ENCODE assay signal across 29 mouse cellular contexts in the genomic region with DNA sequence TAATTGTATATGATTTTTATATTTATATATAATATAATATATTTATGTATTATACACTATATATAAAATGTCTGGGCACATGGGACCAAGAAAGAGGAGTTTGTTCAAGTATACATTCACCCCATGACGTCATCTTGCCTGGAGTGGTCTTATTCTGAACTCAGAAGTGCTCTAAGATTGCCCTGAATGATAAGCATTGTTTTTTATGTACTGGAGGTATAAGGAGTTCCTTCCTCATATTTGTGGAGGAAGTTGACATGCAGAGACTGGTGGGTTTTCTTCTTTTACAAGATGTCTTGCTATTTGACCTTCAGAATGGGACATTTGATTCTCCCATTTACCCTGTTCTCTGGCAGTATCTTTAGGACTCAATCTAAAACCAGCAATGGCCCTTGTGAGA. TPM values are rescaled to one million over a fixed set of nuclear protein-coding genes. Genes with fewer than 3 reads are reported as not detected.
DNase-seq lines count a peak whose midpoint lies in the region; ATAC-seq and TF ChIP-seq lines count a peak whose summit lies in the region.
"Had no signal": no experiment of that assay in that cellular context is flagged by ENCODE, and none has a peak within 500 bp of the region (broad histone marks: within the 10 kb centered on the region; RNA-seq: fewer than 3 reads in every experiment).

No protein-coding gene starts in this region.

- no peak for TF ChIP-seq EP300 in MEL (IDR thresholded peaks at IDR 0.05; ENCODE audit: low read depth in 1 of 2, low read length in 2 of 2)

- H3K4me2 ChIP-seq in midbrain, embryonic 11.5 days = no peak overlapping the region
- no peak overlapping the region for H3K4me2 ChIP-seq in midbrain, embryonic 16.5 days (ENCODE audit: low read length)
- no peak overlapping the region for H3K4me2 ChIP-seq in forebrain, embryonic 16.5 days (ENCODE audit: low read length)

- no peak overlapping the region for H3K27ac ChIP-seq in midbrain, embryonic 11.5 days (ENCODE audit: low read depth, low read length)
- H3K27ac ChIP-seq in midbrain, embryonic 16.5 days (ENCODE audit: low read length) = no peak overlapping the region
- H3K27ac ChIP-seq in MEL (ENCODE audit: control insufficient read depth, low read depth, low read length) = no peak overlapping the region
- H3K27ac ChIP-seq in forebrain, embryonic 16.5 days (ENCODE audit: low read length) = no peak overlapping the region

- no peak overlapping the region for H3K9ac ChIP-seq in midbrain, embryonic 11.5 days (ENCODE audit: low read length)
- no peak overlapping the region for H3K9ac ChIP-seq in midbrain, embryonic 16.5 days (ENCODE audit: low read depth, low read length)
- H3K9ac ChIP-seq in MEL (ENCODE audit: control insufficient read depth, low read depth, low read length, poor library complexity, severe bottlenecking) = no peak overlapping the region
- no peak overlapping the region for H3K9ac ChIP-seq in forebrain, embryonic 16.5 days (replicated peaks; ENCODE audit: low read depth, low read length)

- TF ChIP-seq RAD21 in MEL (IDR thresholded peaks at IDR 0.05; ENCODE audit: low read depth, low read length) = no peak

- 82% methylated on average over 1 of the region's 1 CpGs for whole genome bisulfite sequencing in midbrain, embryonic 11.5 days
- WGBS in midbrain, embryonic 16.5 days = 88% methylated on average over 1 of the region's 1 CpGs
- 83% methylated on average over 1 of the region's 1 CpGs for WGBS in forebrain, embryonic 16.5 days

- no peaks in the 10 kb centered on the region for H3K79me2 ChIP-seq in MEL (ENCODE audit: control insufficient read depth, insufficient read depth, low read length, poor library complexity)

- H3K36me3 ChIP-seq in midbrain, embryonic 11.5 days (ENCODE audit: control insufficient read depth, insufficient read depth, low read length) = no peaks in the 10 kb centered on the region
- no peaks in the 10 kb centered on the region for H3K36me3 ChIP-seq in midbrain, embryonic 16.5 days (ENCODE audit: control insufficient read depth, insufficient read depth, low read length)
- no peaks in the 10 kb centered on the region; a peak in 1 of 4 replicates for H3K36me3 ChIP-seq in MEL (ENCODE audit: control insufficient read depth in 1 of 2, insufficient read depth in 2 of 2, low read length in 2 of 2)
- H3K36me3 ChIP-seq in forebrain, embryonic 16.5 days (ENCODE audit: control insufficient read depth, insufficient read depth) = no peaks in the 10 kb centered on the region
- H3K36me3 ChIP-seq: G1E had no signal

- no peak for ATAC-seq in midbrain, embryonic 11.5 days (ENCODE audit: low FRiP score)
- no peak for ATAC-seq in midbrain, embryonic 16.5 days
- ATAC-seq in common myeloid progenitor, adult 5-6 weeks (replicated peaks; ENCODE audit: low read depth, poor library complexity, severe bottlenecking) = 0 out of 2 replicates have a peak, but pooled peaks have one; percentile 38
- ATAC-seq in forebrain, embryonic 16.5 days = no peak
- ATAC-seq: activated CD4-positive, CD25-positive, alpha-beta regulatory T cell, adult 4 months; CD4-positive, CD25-positive, alpha-beta regulatory T cell, adult 4 months; Patski had no signal

- H3K9me3 ChIP-seq in midbrain, embryonic 11.5 days (ENCODE audit: control insufficient read depth, low read length) = no peaks in the 10 kb centered on the region
- no peaks in the 10 kb centered on the region for H3K9me3 ChIP-seq in midbrain, embryonic 16.5 days (replicated peaks; ENCODE audit: control insufficient read depth, low read length, poor library complexity, severe bottlenecking)
- no peaks in the 10 kb centered on the region for H3K9me3 ChIP-seq in MEL (replicated peaks; ENCODE audit: insufficient read depth, low read length)
- H3K9me3 ChIP-seq in forebrain, embryonic 16.5 days (ENCODE audit: control insufficient read depth, low read length) = no peaks in the 10 kb centered on the region
- H3K9me3 ChIP-seq: G1E had no signal

- no peaks in the 10 kb centered on the region for H3K4me1 ChIP-seq in midbrain, embryonic 11.5 days (ENCODE audit: control insufficient read depth, insufficient read depth, low read length)
- H3K4me1 ChIP-seq in midbrain, embryonic 16.5 days (ENCODE audit: control insufficient read depth, insufficient read depth, low read length) = no peaks in the 10 kb centered on the region
- H3K4me1 ChIP-seq in MEL (ENCODE audit: control insufficient read depth in 1 of 2, insufficient read depth in 2 of 2, low read length in 2 of 2) = no peaks in the 10 kb centered on the region
- H3K4me1 ChIP-seq in forebrain, embryonic 16.5 days (replicated peaks; ENCODE audit: control insufficient read depth, insufficient read depth, low read length) = no peaks in the 10 kb centered on the region

- TF ChIP-seq CTCF in MEL (IDR thresholded peaks at IDR 0.05 in 2 of 3, conservative IDR thresholded peaks at IDR 0.05 in 1 of 3; ENCODE audit: control insufficient read depth in 1 of 3, insufficient read depth in 1 of 3, low read depth in 2 of 3, low read length in 3 of 3, poor library complexity in 1 of 3, severe bottlenecking in 1 of 3) = no peak

- no peak for TF ChIP-seq POLR2A in MEL (IDR thresholded peaks at IDR 0.05; ENCODE audit: control insufficient read depth in 1 of 2, insufficient read depth in 1 of 2, low read depth in 1 of 2, low read length in 2 of 2, poor library complexity in 1 of 2)

- H3K27me3 ChIP-seq in midbrain, embryonic 11.5 days (ENCODE audit: control insufficient read depth, insufficient read depth, low read length) = no peaks in the 10 kb centered on the region
- no peaks in the 10 kb centered on the region for H3K27me3 ChIP-seq in midbrain, embryonic 16.5 days (ENCODE audit: control insufficient read depth, insufficient read depth, low read depth, low read length)
- no peaks in the 10 kb centered on the region for H3K27me3 ChIP-seq in MEL (ENCODE audit: control insufficient read depth in 1 of 2, insufficient read depth in 2 of 2, low read length in 2 of 2)
- H3K27me3 ChIP-seq in forebrain, embryonic 16.5 days (replicated peaks; ENCODE audit: control insufficient read depth, insufficient read depth, low read length) = no peaks in the 10 kb centered on the region
- H3K27me3 ChIP-seq: CH12.LX, Patski had no signal

- peak; percentile 60 for DNase-seq in midbrain, embryonic 11.5 days (ENCODE audit: low spot score, missing footprints)
- DNase-seq in 416B (ENCODE audit: low read depth) (peak; percentile 4), MEL (ENCODE audit: low read depth, low spot score) (peak; percentile 21)
- DNase-seq in layer of hippocampus, postnatal 14 days (ENCODE audit: low spot score in 2 of 2) = no peak
- DNase-seq in natural killer cell, adult 2 months (ENCODE audit: low spot score in 2 of 2) = no peak
- DNase-seq: adrenal gland, adult 2 months; adrenal gland, adult 8-10 months; adrenal gland, postnatal 10 days; adrenal gland, postnatal 14 days; adrenal gland, postnatal 25 days; adrenal gland, postnatal 36 days; B cell, adult 2 months; cerebellum, adult 11 months; cerebellum, adult 11-12 months; cerebellum, adult 18-20 months; cerebellum, adult 2 months had no signal

- H3K4me3 ChIP-seq in midbrain, embryonic 11.5 days (ENCODE audit: low read depth, low read length) = no peak overlapping the region
- no peak overlapping the region for H3K4me3 ChIP-seq in midbrain, embryonic 16.5 days (ENCODE audit: low read depth, low read length)
- H3K4me3 ChIP-seq in MEL (ENCODE audit: control insufficient read depth in 1 of 2, insufficient read depth in 1 of 2, low read depth in 2 of 2, low read length in 2 of 2) = no peak overlapping the region
- H3K4me3 ChIP-seq in forebrain, embryonic 16.5 days (replicated peaks; ENCODE audit: low read length) = no peak overlapping the region

RNA-seq across cellular contexts. Expression of gene Trpv6, which starts 8.0 kb away (rescaled TPM):
- 0.26 and 0.27 TPM in 2 replicates for polyA plus RNA-seq in midbrain, embryonic 11.5 days (2014; fragmentation: Nextera tagmentation; extraction: Ambion mirVana)
- polyA plus RNA-seq in midbrain, embryonic 16.5 days (2015; fragmentation: Nextera tagmentation; extraction: Ambion mirVana) = 0.85 and 0.93 TPM in 2 replicates
- total RNA-seq in MEL (2012; rRNA removed) = not detected in 2 replicates
- polyA plus RNA-seq in MEL (2012; ENCODE audit: insufficient read depth in 1 of 2, insufficient read length in 2 of 2, low read depth in 1 of 2, low replicate concordance in 2 of 2, missing spikeins in 1 of 2) = not detected
- total RNA-seq in common myeloid progenitor, adult 5-6 weeks (2017) = not detected in 2 replicates
- 0.60 and 0.65 TPM in 2 replicates for polyA plus RNA-seq in forebrain, embryonic 16.5 days (2015; fragmentation: Nextera tagmentation; extraction: Ambion mirVana)
- under 1 TPM in 1 of 2 experiments, not detected in 1; 0.88 TPM for total RNA-seq in layer of hippocampus, postnatal 14 days (2021)
- total RNA-seq: adrenal gland, adult 18-20 months; adrenal gland, adult 2 months; adrenal gland, postnatal 10 days; adrenal gland, postnatal 14 days; adrenal gland, postnatal 25 days; adrenal gland, postnatal 36 days; CH12.LX had no signal
- polyA plus RNA-seq: adrenal gland, adult 2 months; G1E had no signal

RNA-seq across cellular contexts. Expression of gene Ephb6, which starts 22.9 kb away (rescaled TPM):
- polyA plus RNA-seq in midbrain, embryonic 11.5 days (2014; fragmentation: Nextera tagmentation; extraction: Ambion mirVana) = 9.9 and 10.7 TPM in 2 replicates
- 43.7 and 46.4 TPM in 2 replicates for polyA plus RNA-seq in midbrain, embryonic 16.5 days (2015; fragmentation: Nextera tagmentation; extraction: Ambion mirVana)
- total RNA-seq in MEL (2012; rRNA removed) = 0.88 and 1.0 TPM in 2 replicates
- 1 to 10 TPM in 1 of 2 experiments, not detected in 1; 5.2 TPM for polyA plus RNA-seq in MEL (2012; ENCODE audit: insufficient read depth in 1 of 2, insufficient read length in 2 of 2, low read depth in 1 of 2, low replicate concordance in 2 of 2, missing spikeins in 1 of 2)
- 3.2 and 6.5 TPM in 2 replicates for total RNA-seq in common myeloid progenitor, adult 5-6 weeks (2017)
- 37.7 and 39.4 TPM in 2 replicates for polyA plus RNA-seq in forebrain, embryonic 16.5 days (2015; fragmentation: Nextera tagmentation; extraction: Ambion mirVana)
- total RNA-seq in layer of hippocampus, postnatal 14 days (2021) = 10 to 100 TPM; 61.1 to 62.1 TPM
- total RNA-seq: CH12.LX had no signal

RNA-seq across cellular contexts. Expression of gene Trpv5, which starts 52.4 kb away (rescaled TPM):
- polyA plus RNA-seq in midbrain, embryonic 11.5 days (2014; fragmentation: Nextera tagmentation; extraction: Ambion mirVana) = not detected in 2 replicates
- polyA plus RNA-seq in midbrain, embryonic 16.5 days (2015; fragmentation: Nextera tagmentation; extraction: Ambion mirVana) = not detected in 2 replicates
- total RNA-seq in MEL (2012; rRNA removed) = 0.07 and 0.12 TPM in 2 replicates
- polyA plus RNA-seq in MEL (2012; ENCODE audit: insufficient read depth in 1 of 2, insufficient read length in 2 of 2, low read depth in 1 of 2, low replicate concordance in 2 of 2, missing spikeins in 1 of 2) = under 1 TPM in 1 of 2 experiments, not detected in 1; 0.26 TPM
- total RNA-seq in common myeloid progenitor, adult 5-6 weeks (2017) = not detected in 2 replicates
- not detected in 2 replicates for polyA plus RNA-seq in forebrain, embryonic 16.5 days (2015; fragmentation: Nextera tagmentation; extraction: Ambion mirVana)
- not detected for total RNA-seq in layer of hippocampus, postnatal 14 days (2021)
- total RNA-seq: adrenal gland, adult 18-20 months; adrenal gland, adult 2 months; adrenal gland, adult 8-10 months; adrenal gland, postnatal 10 days; adrenal gland, postnatal 14 days; adrenal gland, postnatal 25 days; CH12.LX had no signal
- polyA plus RNA-seq: adrenal gland, adult 2 months; brain, embryonic 14.5 days; C2C12; CD4-positive, CD25-positive, alpha-beta regulatory T cell, adult 4 months; cerebellum, adult 2 months; G1E; Patski had no signal

RNA-seq across cellular contexts. Expression of gene Llcfc1, which starts 56.1 kb away (rescaled TPM):
- not detected in 2 replicates for polyA plus RNA-seq in midbrain, embryonic 11.5 days (2014; fragmentation: Nextera tagmentation; extraction: Ambion mirVana)
- polyA plus RNA-seq in midbrain, embryonic 16.5 days (2015; fragmentation: Nextera tagmentation; extraction: Ambion mirVana) = not detected in 2 replicates
- total RNA-seq in MEL (2012; rRNA removed) = not detected in 2 replicates
- not detected for polyA plus RNA-seq in MEL (2012; ENCODE audit: insufficient read depth in 1 of 2, insufficient read length in 2 of 2, low read depth in 1 of 2, low replicate concordance in 2 of 2, missing spikeins in 1 of 2)
- total RNA-seq in common myeloid progenitor, adult 5-6 weeks (2017) = not detected in 2 replicates
- not detected in 2 replicates for polyA plus RNA-seq in forebrain, embryonic 16.5 days (2015; fragmentation: Nextera tagmentation; extraction: Ambion mirVana)
- total RNA-seq in layer of hippocampus, postnatal 14 days (2021) = not detected
- total RNA-seq: adrenal gland, adult 18-20 months; adrenal gland, adult 2 months; adrenal gland, adult 8-10 months; adrenal gland, postnatal 10 days; adrenal gland, postnatal 14 days; adrenal gland, postnatal 25 days; adrenal gland, postnatal 36 days; adrenal gland, postnatal 4 days; CH12.LX; ES-E14; G1E had no signal
- polyA plus RNA-seq: activated CD4-positive, CD25-positive, alpha-beta regulatory T cell, adult 4 months; adrenal gland, adult 2 months; brain, embryonic 14.5 days; C2C12; CD4-positive, CD25-positive, alpha-beta regulatory T cell, adult 4 months; cerebellum, adult 2 months; G1E; Patski had no signal

Comparison
In these comparisons a context has a peak if more than half of its experiments do, and no peak if none do; other contexts are left out.
1. DNase-seq: peak in midbrain, embryonic 11.5 days (single experiment), 416B (single experiment) and MEL (single experiment); none in layer of hippocampus, postnatal 14 days (0 of 2) and natural killer cell, adult 2 months (0 of 2).